Mouse (Mus musculus) layer of hippocampus, adult 11-12 months (tissue): ENCODE results near the gene Tbc1d19.

Experiments
- DNase-seq: peaks from one replicate; pipeline ENCODE4 v3.0.0; 2022; ENCODE audit warnings: low spot score

Tbc1d19 gene

GRCm38 (mm10) chr5:53953216-53953615 lies 143.8 kb downstream of the Tbc1d19 start:
- no peak for DNase-seq
